Mouse (Mus musculus) heart, adult 2 months (tissue): Measurements from ENCODE around the gene Rin2.

Source experiments
- CTCF ChIP-seq: fragments of 200-600 bp; IDR thresholded peaks from 2 replicates; pipeline ENCODE4 v1.8.1; 2022; ENCODE audit warnings: antibody characterized with exemption, mild to moderate bottlenecking, moderate library complexity
- EP300 ChIP-seq: fragments of 200-500 bp; IDR thresholded peaks from 2 replicates; pipeline ENCODE4 v1.6.1; 2011; ENCODE audit warnings: low read depth, low read length, control low read depth; ENCODE audit not compliant: insufficient read depth
- POLR2A ChIP-seq: fragments of 200-500 bp; IDR thresholded peaks from 2 replicates; pipeline ENCODE4 v1.6.1; 2011; ENCODE audit warnings: mild to moderate bottlenecking, low read depth, low read length, control low read depth; ENCODE audit not compliant: insufficient read depth

DNA sequence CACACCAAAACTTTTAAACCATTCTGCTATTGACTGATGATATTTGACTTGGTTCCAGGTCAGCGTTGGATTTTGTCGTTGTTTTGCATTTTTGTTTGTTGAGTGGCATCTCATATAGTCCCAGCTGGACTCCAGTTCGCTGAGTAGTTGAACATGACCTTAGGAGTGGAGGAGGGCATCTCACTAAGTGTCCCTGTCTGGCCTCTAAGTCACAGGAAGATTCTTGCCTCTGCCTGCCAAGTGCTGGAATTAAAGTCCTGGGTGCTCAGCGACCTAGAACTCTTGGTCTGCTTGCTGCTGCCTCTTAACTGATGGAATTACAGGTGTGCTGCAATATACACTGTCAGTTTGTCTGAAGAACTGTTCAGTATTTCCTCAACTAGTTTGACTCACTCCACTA is 154.2 kb downstream of the Rin2 start:
- TF ChIP-seq CTCF (no peak), POLR2A (no peak), EP300 (no peak)
